Mouse (Mus musculus) layer of hippocampus, adult 2 months (tissue): ENCODE measurements around the gene Mgat5. TPM values are rescaled to one million over a fixed set of nuclear protein-coding genes. Genes with fewer than 3 reads are reported as not detected.

ENCODE experiments used
- DNase-seq, 2 experiments: peaks; one replicate each; pipeline ENCODE4 v3.0.0; 2022; ENCODE audit warnings: low spot score in 2 of 2
- H3K27ac ChIP-seq: fragments of 200-600 bp; 2 replicates; pipeline ENCODE4 v1.8.1; 2022
- H3K4me3 ChIP-seq: fragments of 200-600 bp; 2 replicates; pipeline ENCODE4 v1.8.1; 2022; ENCODE audit warnings: mild to moderate bottlenecking
- CTCF ChIP-seq: fragments of 200-600 bp; conservative IDR thresholded peaks from 2 replicates; pipeline ENCODE4 v1.8.1; 2022; ENCODE audit warnings: antibody characterized with exemption, mild to moderate bottlenecking, moderate library complexity
- total RNA-seq, 2 experiments: library from RNA; stranded (reverse); gene quantifications; 2 replicates each; pipeline ENCODE4 v1.2.3; 2021

The Mgat5 gene
- total RNA-seq, 2 experiments from 2014 or later = 51.0 to 52.4 TPM

DNA sequence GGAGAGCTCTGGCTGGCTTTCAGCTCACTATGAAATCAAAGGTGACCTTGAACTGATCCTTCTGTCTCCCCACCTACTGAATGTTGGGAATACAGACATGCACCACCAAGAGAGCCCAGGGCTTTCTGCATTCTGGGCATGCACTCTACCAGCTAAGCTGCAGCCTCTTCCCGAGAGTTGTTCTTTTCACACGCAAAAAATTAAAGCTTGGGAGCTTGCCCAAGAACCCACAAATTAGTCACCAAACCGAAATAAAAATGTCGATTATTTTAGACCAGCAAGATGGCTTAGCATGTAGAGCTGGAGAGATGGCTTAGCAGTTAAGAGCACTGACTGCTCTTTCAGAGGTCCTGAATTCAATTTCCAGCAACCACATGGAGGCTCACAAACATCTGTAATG, 230.0 kb downstream of the Mgat5 start:
- Histone ChIP-seq H3K4me3 (no peak overlapping the region), H3K27ac (peak overlapping the region; percentile 55; the same call in 1 of the 2 replicates)
- TF ChIP-seq CTCF = no peak
- DNase-seq = peak; percentile 41 to 52

- TF ChIP-seq CTCF = no peak
- no peak for DNase-seq
- H3K27ac ChIP-seq = no peak overlapping the region
- H3K4me3 ChIP-seq = no peak overlapping the region
Observed at GRCm38 (mm10) chr1:127437091-127437490, 232.3 kb downstream of the Mgat5 start.

- no peak overlapping the region for H3K4me3 ChIP-seq
- peak overlapping the region; percentile 15; the same call in 1 of the 2 replicates for H3K27ac ChIP-seq
- DNase-seq = no peak
- TF ChIP-seq CTCF = no peak
Observed at GRCm38 (mm10) chr1:127439452-127439891, 234.7 kb downstream of the Mgat5 start.

DNA sequence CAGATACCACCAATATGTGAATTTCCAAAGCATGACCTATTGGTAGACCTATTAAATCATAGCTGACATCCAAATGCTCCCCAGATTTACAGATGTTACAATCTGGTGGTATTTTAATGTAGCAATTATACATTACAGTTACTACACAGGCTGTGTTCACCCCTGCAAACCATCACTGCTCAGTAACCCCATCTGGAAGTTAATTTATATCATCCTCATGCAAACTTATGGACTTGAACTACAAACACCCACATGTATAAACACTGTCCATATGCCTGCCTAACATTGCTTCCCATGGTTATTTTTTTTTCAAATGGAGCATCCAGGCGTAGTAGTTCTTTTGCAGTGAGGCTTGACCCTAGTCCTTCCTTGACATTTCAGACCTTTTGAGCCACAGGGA, 236.2 kb downstream of the Mgat5 start:
- Histone ChIP-seq H3K27ac (no peak overlapping the region), H3K4me3 (no peak overlapping the region)
- no peak for DNase-seq
- TF ChIP-seq CTCF = no peak

DNA sequence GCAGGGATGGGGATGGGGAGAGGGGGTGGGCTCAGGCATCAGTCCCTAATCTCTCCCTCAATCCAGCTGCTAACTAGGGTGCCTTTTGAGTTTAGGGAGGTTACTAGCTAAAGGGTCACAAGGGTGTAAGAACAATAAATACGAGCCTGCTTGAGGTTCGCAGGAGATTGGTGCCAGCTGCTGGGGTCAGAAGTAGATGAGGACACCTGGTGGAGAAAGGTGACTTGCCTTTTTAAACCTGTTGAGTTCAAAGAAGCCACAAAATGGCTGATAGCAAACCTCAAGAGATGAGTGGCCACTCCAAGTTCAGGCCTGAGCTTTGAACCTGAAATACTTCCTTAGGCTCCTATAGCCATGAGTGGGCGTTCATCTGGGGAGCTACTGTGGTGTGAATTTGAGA, 236.9 kb downstream of the Mgat5 start:
- TF ChIP-seq CTCF = no peak; the same call in 1 of the 2 replicates
- H3K27ac ChIP-seq = no peak overlapping the region
- no peak for DNase-seq
- no peak overlapping the region for H3K4me3 ChIP-seq

GRCm38 (mm10) chr1:127442880-127443877, 238.4 kb downstream of the Mgat5 start:
- Histone ChIP-seq H3K27ac (no peak overlapping the region), H3K4me3 (no peak overlapping the region)
- DNase-seq = no peak
- no peak for TF ChIP-seq CTCF

- TF ChIP-seq CTCF = no peak
- Histone ChIP-seq H3K4me3 (no peak overlapping the region), H3K27ac (no peak overlapping the region)
- DNase-seq = no peak
Observed at GRCm38 (mm10) chr1:127444836-127445485, 240.1 kb downstream of the Mgat5 start.

DNA sequence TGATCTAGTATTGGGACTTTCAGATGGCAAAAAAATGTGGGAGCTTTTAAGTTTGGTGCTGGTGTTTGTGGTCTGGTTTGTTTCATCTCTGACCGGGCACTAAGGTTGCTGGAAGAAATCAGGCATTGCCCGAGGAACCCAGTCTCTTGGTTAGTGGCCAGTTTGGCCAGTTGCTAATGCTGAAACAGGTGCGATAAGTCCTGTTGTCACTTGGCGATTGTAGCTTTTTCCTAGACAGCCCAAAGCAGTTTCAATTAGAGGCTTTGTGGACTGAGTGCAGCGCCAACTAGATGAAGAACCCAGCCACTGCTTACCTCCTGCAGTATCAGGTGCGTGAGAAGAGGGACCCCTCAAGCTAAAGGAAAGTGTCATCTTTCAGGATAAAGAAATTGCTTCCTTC, 248.6 kb downstream of the Mgat5 start:
- Histone ChIP-seq H3K4me3 (no peak overlapping the region), H3K27ac (no peak overlapping the region)
- no peak for TF ChIP-seq CTCF
- no peak for DNase-seq

- Histone ChIP-seq H3K4me3 (no peak overlapping the region), H3K27ac (0 out of 2 replicates have a peak overlapping the region, but pooled peaks have one; percentile 5)
- peak; percentile 49 to 67 for DNase-seq
- peak; percentile 91 for TF ChIP-seq CTCF
Observed at GRCm38 (mm10) chr1:127459015-127459451, 254.2 kb downstream of the Mgat5 start.

- no peak for DNase-seq
Observed at GRCm38 (mm10) chr1:127459576-127459975, 254.8 kb downstream of the Mgat5 start.

GRCm38 (mm10) chr1:127461017-127461416, 256.2 kb downstream of the Mgat5 start:
- TF ChIP-seq CTCF = no peak
- H3K4me3 ChIP-seq = no peak overlapping the region
- no peak overlapping the region for H3K27ac ChIP-seq
- DNase-seq = no peak

More at GRCm38 (mm10) chr1:127459576-127459975, 254.8 kb downstream of the Mgat5 start:
- TF ChIP-seq CTCF = no peak
- Histone ChIP-seq H3K27ac (0 out of 2 replicates have a peak overlapping the region, but pooled peaks have one; percentile 5), H3K4me3 (no peak overlapping the region)

- no peak for TF ChIP-seq CTCF
- Histone ChIP-seq H3K27ac (no peak overlapping the region), H3K4me3 (no peak overlapping the region)
- DNase-seq = no peak
Observed at GRCm38 (mm10) chr1:127464041-127464440, 259.2 kb downstream of the Mgat5 start.

DNA sequence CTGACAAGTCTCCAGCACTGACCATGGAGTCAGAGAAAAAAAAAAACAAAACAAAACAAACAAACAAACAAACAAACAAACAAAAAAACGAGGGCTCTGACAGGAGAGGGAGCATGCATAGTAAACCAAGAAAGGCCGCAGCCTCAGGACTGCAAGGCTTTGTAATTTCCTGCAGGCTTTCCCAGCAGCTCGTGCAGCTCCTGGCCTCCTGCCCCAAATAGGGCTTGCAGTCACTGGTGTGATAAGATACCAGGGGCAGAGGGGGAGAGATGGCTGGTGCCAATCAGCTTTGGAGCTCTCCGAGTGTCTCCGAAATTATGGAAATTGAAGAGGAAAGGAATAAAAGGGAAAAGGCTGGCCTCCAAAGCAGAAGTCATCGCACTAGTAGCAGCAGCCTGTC, 260.5 kb downstream of the Mgat5 start:
- no peak overlapping the region for H3K4me3 ChIP-seq
- H3K27ac ChIP-seq = no peak overlapping the region
- DNase-seq = no peak
- TF ChIP-seq CTCF = no peak
